Mouse (Mus musculus): ENCODE measurements around the gene Misp.

Misp gene

GRCm38 (mm10) chr10:79871845-79872244 is 51.1 kb downstream of the Misp start:
- no peak overlapping the region for H3K4me3 ChIP-seq (replicated peaks; ENCODE audit: low read length)
- H3K36me3 ChIP-seq (ENCODE audit: insufficient read depth, low read length), result no peaks in the 10 kb centered on the region
- peaks cover 6% of the 10 kb centered on the region; the same call in 1 of the 2 replicates for H3K9me3 ChIP-seq (ENCODE audit: low read length)
- H3K27me3 ChIP-seq (ENCODE audit: insufficient read depth, low read length), result peaks cover 50% of the 10 kb centered on the region
- TF ChIP-seq POU5F1 (IDR thresholded peaks at IDR 0.05; ENCODE audit: borderline replicate concordance, low read length) (no peak), CTCF (conservative IDR thresholded peaks at IDR 0.05; ENCODE audit: low read length) (no peak), NANOG (IDR thresholded peaks at IDR 0.05; ENCODE audit: borderline replicate concordance, low read length) (no peak)
- H3K4me1 ChIP-seq (replicated peaks; ENCODE audit: low read depth, low read length), result peaks cover 36% of the 10 kb centered on the region

GRCm38 (mm10) chr10:79872862-79873261 is 52.1 kb downstream of the Misp start:
- peak overlapping the region; percentile 10; the same call in 1 of the 2 replicates for H3K4me3 ChIP-seq (replicated peaks; ENCODE audit: low read length)
- no peaks in the 10 kb centered on the region for H3K36me3 ChIP-seq (ENCODE audit: insufficient read depth, low read length)
- no peak for TF ChIP-seq CTCF (conservative IDR thresholded peaks at IDR 0.05; ENCODE audit: low read length)
- TF ChIP-seq NANOG (IDR thresholded peaks at IDR 0.05; ENCODE audit: borderline replicate concordance, low read length), result no peak
- TF ChIP-seq POU5F1 (IDR thresholded peaks at IDR 0.05; ENCODE audit: borderline replicate concordance, low read length), result no peak
- peaks cover 59% of the 10 kb centered on the region for H3K27me3 ChIP-seq (ENCODE audit: insufficient read depth, low read length)
- H3K4me1 ChIP-seq (replicated peaks; ENCODE audit: low read depth, low read length), result peaks cover 38% of the 10 kb centered on the region
- peaks cover 9% of the 10 kb centered on the region; the same call in 1 of the 2 replicates for H3K9me3 ChIP-seq (ENCODE audit: low read length)

- H3K4me1 ChIP-seq (replicated peaks; ENCODE audit: low read depth, low read length), result peaks cover 42% of the 10 kb centered on the region
- H3K9me3 ChIP-seq (ENCODE audit: low read length), result peaks cover 9% of the 10 kb centered on the region; the same call in 1 of the 2 replicates
- H3K4me3 ChIP-seq (replicated peaks; ENCODE audit: low read length), result peak overlapping the region; percentile 80; the same call in 1 of the 2 replicates
- H3K36me3 ChIP-seq (ENCODE audit: insufficient read depth, low read length), result no peaks in the 10 kb centered on the region
- H3K27me3 ChIP-seq (ENCODE audit: insufficient read depth, low read length), result peaks cover 61% of the 10 kb centered on the region
- TF ChIP-seq POU5F1 (IDR thresholded peaks at IDR 0.05; ENCODE audit: borderline replicate concordance, low read length) (no peak), CTCF (conservative IDR thresholded peaks at IDR 0.05; ENCODE audit: low read length) (no peak), NANOG (IDR thresholded peaks at IDR 0.05; ENCODE audit: borderline replicate concordance, low read length) (no peak)
Observed at GRCm38 (mm10) chr10:79873313-79873712, 52.5 kb downstream of the Misp start.

- Histone ChIP-seq H3K4me3 (replicated peaks; ENCODE audit: low read length) (peak overlapping the region; percentile 80), H3K9me3 (ENCODE audit: low read length) (peaks cover 9% of the 10 kb centered on the region; the same call in 1 of the 2 replicates), H3K4me1 (replicated peaks; ENCODE audit: low read depth, low read length) (peaks cover 44% of the 10 kb centered on the region), H3K27me3 (ENCODE audit: insufficient read depth, low read length) (peaks cover 65% of the 10 kb centered on the region), H3K36me3 (ENCODE audit: insufficient read depth, low read length) (no peaks in the 10 kb centered on the region)
- TF ChIP-seq POU5F1 (IDR thresholded peaks at IDR 0.05; ENCODE audit: borderline replicate concordance, low read length) (no peak), NANOG (IDR thresholded peaks at IDR 0.05; ENCODE audit: borderline replicate concordance, low read length) (no peak), CTCF (conservative IDR thresholded peaks at IDR 0.05; ENCODE audit: low read length) (no peak)
Observed at GRCm38 (mm10) chr10:79873715-79874289, 53.0 kb downstream of the Misp start.

- TF ChIP-seq CTCF (conservative IDR thresholded peaks at IDR 0.05; ENCODE audit: low read length), result no peak
- TF ChIP-seq NANOG (IDR thresholded peaks at IDR 0.05; ENCODE audit: borderline replicate concordance, low read length), result no peak
- no peak for TF ChIP-seq POU5F1 (IDR thresholded peaks at IDR 0.05; ENCODE audit: borderline replicate concordance, low read length)
- Histone ChIP-seq H3K9me3 (ENCODE audit: low read length) (peaks cover 9% of the 10 kb centered on the region; the same call in 1 of the 2 replicates), H3K4me1 (replicated peaks; ENCODE audit: low read depth, low read length) (peaks cover 45% of the 10 kb centered on the region)
Observed at GRCm38 (mm10) chr10:79874290-79874862, 53.6 kb downstream of the Misp start, which contains the start of the genes Prtn3 and Plppr3. Gene Prtn3 (plus strand): TSS chr10:79874476. Gene Plppr3 (minus strand): TSS chr10:79874634.

GRCm38 (mm10) chr10:79877174-79877573 is 56.4 kb downstream of the Misp start:
- Histone ChIP-seq H3K36me3 (ENCODE audit: insufficient read depth, low read length) (no peaks in the 10 kb centered on the region), H3K27me3 (ENCODE audit: insufficient read depth, low read length) (peaks cover 72% of the 10 kb centered on the region), H3K9me3 (ENCODE audit: low read length) (peaks cover 9% of the 10 kb centered on the region; the same call in 1 of the 2 replicates), H3K4me1 (replicated peaks; ENCODE audit: low read depth, low read length) (peaks cover 68% of the 10 kb centered on the region), H3K4me3 (replicated peaks; ENCODE audit: low read length) (peak overlapping the region; percentile 3; the same call in 1 of the 2 replicates)
- no peak for TF ChIP-seq NANOG (IDR thresholded peaks at IDR 0.05; ENCODE audit: borderline replicate concordance, low read length)

More at GRCm38 (mm10) chr10:79874290-79874862, 53.6 kb downstream of the Misp start, which contains the start of the genes Prtn3 and Plppr3:
- H3K27me3 ChIP-seq (ENCODE audit: insufficient read depth, low read length), result peaks cover 63% of the 10 kb centered on the region
- H3K36me3 ChIP-seq (ENCODE audit: insufficient read depth, low read length), result no peaks in the 10 kb centered on the region
- peak within 1 kb of the TSS; percentile 80 for H3K4me3 ChIP-seq (replicated peaks; ENCODE audit: low read length)

GRCm38 (mm10) chr10:79877757-79878156 is 57.0 kb downstream of the Misp start:
- H3K27me3 ChIP-seq (ENCODE audit: insufficient read depth, low read length), result peaks cover 74% of the 10 kb centered on the region
- H3K36me3 ChIP-seq (ENCODE audit: insufficient read depth, low read length), result no peaks in the 10 kb centered on the region
- no peak overlapping the region for H3K4me3 ChIP-seq (replicated peaks; ENCODE audit: low read length)
- TF ChIP-seq NANOG (IDR thresholded peaks at IDR 0.05; ENCODE audit: borderline replicate concordance, low read length) (no peak), CTCF (conservative IDR thresholded peaks at IDR 0.05; ENCODE audit: low read length) (no peak), POU5F1 (IDR thresholded peaks at IDR 0.05; ENCODE audit: borderline replicate concordance, low read length) (no peak)
- peaks cover 9% of the 10 kb centered on the region; the same call in 1 of the 2 replicates for H3K9me3 ChIP-seq (ENCODE audit: low read length)
- H3K4me1 ChIP-seq (replicated peaks; ENCODE audit: low read depth, low read length), result peaks cover 70% of the 10 kb centered on the region

- Histone ChIP-seq H3K36me3 (ENCODE audit: insufficient read depth, low read length) (no peaks in the 10 kb centered on the region), H3K4me3 (replicated peaks; ENCODE audit: low read length) (no peak overlapping the region), H3K9me3 (ENCODE audit: low read length) (peaks cover 9% of the 10 kb centered on the region; the same call in 1 of the 2 replicates), H3K4me1 (replicated peaks; ENCODE audit: low read depth, low read length) (peaks cover 74% of the 10 kb centered on the region), H3K27me3 (ENCODE audit: insufficient read depth, low read length) (peaks cover 64% of the 10 kb centered on the region)
- no peak for TF ChIP-seq CTCF (conservative IDR thresholded peaks at IDR 0.05; ENCODE audit: low read length)
- no peak for TF ChIP-seq NANOG (IDR thresholded peaks at IDR 0.05; ENCODE audit: borderline replicate concordance, low read length)
- no peak for TF ChIP-seq POU5F1 (IDR thresholded peaks at IDR 0.05; ENCODE audit: borderline replicate concordance, low read length)
Observed at GRCm38 (mm10) chr10:79879527-79879926, 58.7 kb downstream of the Misp start.

Data from E14TG2a.4 (cell line).